Mouse (Mus musculus): Measurements from ENCODE around the gene Sox15. TPM values are rescaled to one million over a fixed set of nuclear protein-coding genes. Genes with fewer than 3 reads are reported as not detected.

The Sox15 gene
- polyA plus RNA-seq, 1 experiment, result 0.24 TPM

DNA sequence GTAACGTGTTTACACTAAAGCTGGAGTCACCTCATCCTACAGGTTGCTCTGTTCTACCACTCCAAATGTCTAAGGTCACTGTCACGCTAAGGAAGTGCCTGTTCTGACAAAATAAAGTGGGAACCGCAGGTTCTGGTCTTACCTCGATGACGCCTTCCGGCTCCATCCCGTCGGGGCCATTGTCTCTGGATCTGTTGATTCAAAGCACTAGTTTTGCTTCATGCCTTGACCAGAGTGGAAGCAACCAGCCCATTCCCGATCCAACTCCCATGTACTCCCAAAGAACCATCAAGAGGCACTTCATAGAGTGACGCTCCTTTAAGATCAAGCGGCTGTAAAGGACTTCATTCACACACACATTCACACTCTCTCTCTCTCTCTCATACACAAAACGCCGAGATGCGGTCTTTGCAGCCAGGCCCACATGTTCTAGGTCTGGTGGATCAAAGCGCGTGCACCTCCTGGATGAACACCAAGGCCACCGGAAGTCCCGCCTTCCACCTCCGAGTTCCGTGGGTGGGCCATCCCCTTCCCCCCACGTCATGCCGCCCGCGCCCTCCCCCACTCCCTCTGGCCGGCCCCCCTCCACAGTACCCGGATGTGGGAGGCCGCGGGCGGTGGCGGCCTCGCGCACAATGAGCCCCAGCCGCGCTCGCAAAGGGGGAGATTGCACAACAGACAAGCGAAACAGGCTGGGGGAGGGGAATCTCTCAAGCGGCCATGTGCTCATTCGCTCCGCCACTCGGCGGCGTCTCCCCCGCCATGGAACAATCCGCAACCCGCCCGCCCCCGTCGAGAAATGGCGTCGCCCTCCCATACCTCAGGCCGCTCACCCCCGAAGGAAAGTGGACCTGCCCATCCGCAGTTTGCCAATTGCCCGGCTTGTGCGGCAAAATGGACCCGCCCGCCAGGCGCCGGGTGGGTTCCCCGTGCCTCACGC, 15.9 kb downstream of the Sox15 start:
- Histone ChIP-seq H3K27ac (ENCODE audit: control insufficient read depth, insufficient read depth, low read length) (peak overlapping the region; percentile 87), H3K27me3 (ENCODE audit: control insufficient read depth, insufficient read depth, low read length) (no peaks in the 10 kb centered on the region), H3K4me3 (ENCODE audit: control insufficient read depth, insufficient read depth, low read length) (peak overlapping the region; percentile 96), H3K36me3 (ENCODE audit: control insufficient read depth, insufficient read depth, low read length) (peaks cover 56% of the 10 kb centered on the region), H3K4me1 (replicated peaks; ENCODE audit: control insufficient read depth, insufficient read depth, low read length) (no peaks in the 10 kb centered on the region; the same call in 1 of the 2 replicates)
- under 1% methylated on average over 61 of the region's 61 CpGs for WGBS
- DNase-seq, result peak; percentile 95
- no peak for TF ChIP-seq CTCF (IDR thresholded peaks at IDR 0.05; ENCODE audit: borderline replicate concordance, control insufficient read depth, extremely low read depth, insufficient read depth, low read length, poor library complexity)
- peak; percentile 67 for TF ChIP-seq POLR2A (IDR thresholded peaks at IDR 0.05; ENCODE audit: control insufficient read depth, extremely low read depth, insufficient read depth, low read length, poor library complexity)

DNA sequence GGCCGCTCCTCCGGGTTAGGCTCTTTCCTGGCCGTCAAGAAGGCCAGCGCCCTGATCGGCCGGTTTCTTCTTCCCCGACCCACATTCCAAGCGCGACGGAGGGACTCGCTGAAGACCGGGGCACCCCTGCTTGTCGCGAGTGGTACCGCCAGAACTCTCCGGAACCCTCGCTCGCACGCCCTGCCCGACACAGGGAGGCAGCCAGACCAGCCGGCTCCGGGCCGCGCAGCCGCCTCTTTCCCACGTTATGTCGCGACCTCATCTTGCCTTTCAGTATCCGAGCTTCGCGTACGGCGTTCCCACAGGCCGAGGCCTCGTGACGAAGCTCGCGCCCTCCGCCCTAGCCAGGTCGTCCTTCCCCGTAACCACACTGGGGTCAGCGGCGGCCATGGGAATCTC, 16.6 kb downstream of the Sox15 start:
- TF ChIP-seq CTCF (IDR thresholded peaks at IDR 0.05; ENCODE audit: borderline replicate concordance, control insufficient read depth, extremely low read depth, insufficient read depth, low read length, poor library complexity) (no peak), POLR2A (IDR thresholded peaks at IDR 0.05; ENCODE audit: control insufficient read depth, extremely low read depth, insufficient read depth, low read length, poor library complexity) (no peak)
- DNase-seq, result no peak
- 0% methylated on average over 43 of the region's 43 CpGs for WGBS
- H3K36me3 ChIP-seq (ENCODE audit: control insufficient read depth, insufficient read depth, low read length), result peaks cover 49% of the 10 kb centered on the region
- H3K27ac ChIP-seq (ENCODE audit: control insufficient read depth, insufficient read depth, low read length), result peak overlapping the region; percentile 87
- no peaks in the 10 kb centered on the region for H3K27me3 ChIP-seq (ENCODE audit: control insufficient read depth, insufficient read depth, low read length)
- peak overlapping the region; percentile 96 for H3K4me3 ChIP-seq (ENCODE audit: control insufficient read depth, insufficient read depth, low read length)
- peaks cover 2% of the 10 kb centered on the region for H3K4me1 ChIP-seq (replicated peaks; ENCODE audit: control insufficient read depth, insufficient read depth, low read length)

GRCm38 (mm10) chr11:69672211-69672706, 17.1 kb downstream of the Sox15 start, which contains the start of gene Eif4a1:
Gene Eif4a1, minus strand, starts transcription at chr11:69672423.
- Histone ChIP-seq H3K4me1 (replicated peaks; ENCODE audit: control insufficient read depth, insufficient read depth, low read length) (peaks cover 2% of the 10 kb centered on the region), H3K27me3 (ENCODE audit: control insufficient read depth, insufficient read depth, low read length) (no peaks in the 10 kb centered on the region), H3K4me3 (ENCODE audit: control insufficient read depth, insufficient read depth, low read length) (peak within 1 kb of the TSS; percentile 96), H3K27ac (ENCODE audit: control insufficient read depth, insufficient read depth, low read length) (peak within 1 kb of the TSS; percentile 87), H3K36me3 (ENCODE audit: control insufficient read depth, insufficient read depth, low read length) (peaks cover 47% of the 10 kb centered on the region)
- under 1% methylated on average over 36 of the region's 36 CpGs for WGBS
- TF ChIP-seq CTCF (IDR thresholded peaks at IDR 0.05; ENCODE audit: borderline replicate concordance, control insufficient read depth, extremely low read depth, insufficient read depth, low read length, poor library complexity) (peak; percentile 54), POLR2A (IDR thresholded peaks at IDR 0.05; ENCODE audit: control insufficient read depth, extremely low read depth, insufficient read depth, low read length, poor library complexity) (peak; percentile 85)
- peak; percentile 100 for DNase-seq

DNA sequence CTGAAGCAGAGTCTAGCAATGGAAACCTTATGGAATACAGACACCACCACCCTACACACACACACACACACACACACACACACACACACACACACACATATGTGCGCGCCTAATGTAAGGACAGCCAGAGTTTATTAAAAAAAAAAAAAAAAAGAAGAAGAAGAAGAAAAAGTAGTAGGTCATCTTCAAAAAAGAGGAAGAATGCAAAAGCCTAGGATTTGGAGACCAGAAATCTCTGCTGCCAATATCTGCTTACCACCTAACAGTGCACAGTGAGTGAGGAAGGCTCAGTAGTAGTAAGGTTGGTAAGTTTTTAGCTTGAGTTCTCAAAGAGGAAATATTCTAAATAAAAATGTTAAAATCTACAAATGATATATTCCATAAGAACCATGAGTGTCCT, 24.0 kb downstream of the Sox15 start:
- peaks cover 9% of the 10 kb centered on the region for H3K4me1 ChIP-seq (replicated peaks; ENCODE audit: control insufficient read depth, insufficient read depth, low read length)
- no peak for DNase-seq
- TF ChIP-seq POLR2A (IDR thresholded peaks at IDR 0.05; ENCODE audit: control insufficient read depth, extremely low read depth, insufficient read depth, low read length, poor library complexity), result no peak
- TF ChIP-seq CTCF (IDR thresholded peaks at IDR 0.05; ENCODE audit: borderline replicate concordance, control insufficient read depth, extremely low read depth, insufficient read depth, low read length, poor library complexity), result no peak
- peaks cover 19% of the 10 kb centered on the region for H3K36me3 ChIP-seq (ENCODE audit: control insufficient read depth, insufficient read depth, low read length)
- WGBS, result 100% methylated on average over 2 of the region's 2 CpGs
- no peaks in the 10 kb centered on the region for H3K27me3 ChIP-seq (ENCODE audit: control insufficient read depth, insufficient read depth, low read length)
- no peak overlapping the region for H3K27ac ChIP-seq (ENCODE audit: control insufficient read depth, insufficient read depth, low read length)
- no peak overlapping the region for H3K4me3 ChIP-seq (ENCODE audit: control insufficient read depth, insufficient read depth, low read length)

DNA sequence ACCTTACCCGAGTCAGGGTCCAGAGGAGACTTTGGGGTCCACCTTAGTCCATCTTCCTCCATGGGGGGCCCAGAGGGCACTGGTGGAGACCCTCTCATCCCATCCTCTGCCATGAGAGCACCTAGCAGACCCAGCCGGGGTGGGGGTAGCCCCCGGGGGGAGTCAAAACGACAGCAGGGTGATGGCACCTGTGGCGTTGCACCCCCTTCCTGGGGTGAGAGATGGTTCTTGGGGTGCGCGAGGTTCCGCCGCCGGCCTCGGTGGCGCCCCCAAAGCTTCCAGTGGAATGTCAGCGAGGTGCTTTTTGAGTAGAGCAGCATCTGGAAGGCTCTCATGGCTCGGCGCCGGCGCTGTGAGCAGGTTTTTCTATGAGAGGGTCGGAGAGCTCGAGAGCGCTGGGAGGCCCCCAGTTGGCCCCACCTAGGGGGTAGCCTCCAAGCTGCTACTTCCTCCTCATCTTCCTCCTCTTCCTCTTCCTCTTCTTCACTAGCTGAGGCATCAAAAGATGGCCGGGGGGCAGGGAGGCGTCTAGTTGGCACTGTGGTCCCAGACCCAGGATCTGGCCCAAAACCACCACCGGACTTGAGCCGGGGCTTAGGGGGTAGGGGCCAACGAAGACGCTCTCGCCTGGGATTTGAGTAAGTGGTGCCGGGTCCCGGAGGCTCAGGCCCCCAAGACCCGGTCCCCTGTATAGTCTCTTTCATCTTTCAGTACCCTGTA, 25.2 kb downstream of the Sox15 start:
- DNase-seq, result no peak
- Histone ChIP-seq H3K4me3 (ENCODE audit: control insufficient read depth, insufficient read depth, low read length) (no peak overlapping the region), H3K27ac (ENCODE audit: control insufficient read depth, insufficient read depth, low read length) (no peak overlapping the region), H3K36me3 (ENCODE audit: control insufficient read depth, insufficient read depth, low read length) (peaks cover 16% of the 10 kb centered on the region), H3K4me1 (replicated peaks; ENCODE audit: control insufficient read depth, insufficient read depth, low read length) (peaks cover 9% of the 10 kb centered on the region), H3K27me3 (ENCODE audit: control insufficient read depth, insufficient read depth, low read length) (no peaks in the 10 kb centered on the region)
- TF ChIP-seq POLR2A (IDR thresholded peaks at IDR 0.05; ENCODE audit: control insufficient read depth, extremely low read depth, insufficient read depth, low read length, poor library complexity) (no peak), CTCF (IDR thresholded peaks at IDR 0.05; ENCODE audit: borderline replicate concordance, control insufficient read depth, extremely low read depth, insufficient read depth, low read length, poor library complexity) (no peak)
- 94% methylated on average over 30 of the region's 30 CpGs for WGBS
